Mouse (Mus musculus): ENCODE measurements around the gene Aprt. TPM values are rescaled to one million over a fixed set of nuclear protein-coding genes. Genes with fewer than 3 reads are reported as not detected.

Gene Aprt
- polyA plus RNA-seq, 1 experiment from 2014 or later, result 436 TPM

GRCm38 (mm10) chr8:122550995-122551264 lies 25.8 kb downstream of the Aprt start:
- Histone ChIP-seq H3K4me1 (ENCODE audit: control insufficient read depth, insufficient read depth, low read length) (peaks cover 33% of the 10 kb centered on the region), H3K4me2 (replicated peaks; ENCODE audit: low read depth, low read length) (peak overlapping the region; percentile 72), H3K36me3 (ENCODE audit: control insufficient read depth, insufficient read depth, low read length) (no peaks in the 10 kb centered on the region), H3K4me3 (ENCODE audit: low read depth, low read length) (peak overlapping the region; percentile 70), H3K27ac (ENCODE audit: low read length) (peak overlapping the region; percentile 90), H3K9ac (replicated peaks; ENCODE audit: low read depth, low read length) (peak overlapping the region; percentile 93), H3K9me3 (ENCODE audit: control insufficient read depth, low read depth, low read length) (no peaks in the 10 kb centered on the region), H3K27me3 (ENCODE audit: control insufficient read depth, insufficient read depth, low read length) (no peaks in the 10 kb centered on the region)
- no peak; the same call in 1 of the 2 replicates for ATAC-seq (ENCODE audit: insufficient number of reproducible peaks, insufficient read depth, low FRiP score, low read depth)
- under 1% methylated on average over 43 of the region's 43 CpGs for WGBS

- WGBS, result 3% methylated on average over 52 of the region's 52 CpGs
- Histone ChIP-seq H3K4me3 (ENCODE audit: low read depth, low read length) (peak overlapping the region; percentile 70), H3K4me1 (ENCODE audit: control insufficient read depth, insufficient read depth, low read length) (peaks cover 33% of the 10 kb centered on the region), H3K9me3 (ENCODE audit: control insufficient read depth, low read depth, low read length) (no peaks in the 10 kb centered on the region), H3K27ac (ENCODE audit: low read length) (peak overlapping the region; percentile 90), H3K4me2 (replicated peaks; ENCODE audit: low read depth, low read length) (peak overlapping the region; percentile 72), H3K36me3 (ENCODE audit: control insufficient read depth, insufficient read depth, low read length) (no peaks in the 10 kb centered on the region), H3K27me3 (ENCODE audit: control insufficient read depth, insufficient read depth, low read length) (no peaks in the 10 kb centered on the region), H3K9ac (replicated peaks; ENCODE audit: low read depth, low read length) (peak overlapping the region; percentile 93)
- ATAC-seq (ENCODE audit: insufficient number of reproducible peaks, insufficient read depth, low FRiP score, low read depth), result peak; percentile 42
Observed at GRCm38 (mm10) chr8:122550234-122550994, 26.3 kb downstream of the Aprt start.

- peak overlapping the region; percentile 25; the same call in 1 of the 2 replicates for H3K9ac ChIP-seq (replicated peaks; ENCODE audit: low read depth, low read length)
- 0 out of 2 replicates have a peak overlapping the region, but pooled peaks have one; percentile 70 for H3K4me3 ChIP-seq (ENCODE audit: low read depth, low read length)
- 80% methylated on average over 3 of the region's 3 CpGs for WGBS
- no peaks in the 10 kb centered on the region for H3K36me3 ChIP-seq (ENCODE audit: control insufficient read depth, insufficient read depth, low read length)
- H3K9me3 ChIP-seq (ENCODE audit: control insufficient read depth, low read depth, low read length), result no peaks in the 10 kb centered on the region
- H3K4me2 ChIP-seq (replicated peaks; ENCODE audit: low read depth, low read length), result peak overlapping the region; percentile 72
- no peaks in the 10 kb centered on the region for H3K27me3 ChIP-seq (ENCODE audit: control insufficient read depth, insufficient read depth, low read length)
- H3K4me1 ChIP-seq (ENCODE audit: control insufficient read depth, insufficient read depth, low read length), result peaks cover 33% of the 10 kb centered on the region
- H3K27ac ChIP-seq (ENCODE audit: low read length), result no peak overlapping the region
- ATAC-seq (ENCODE audit: insufficient number of reproducible peaks, insufficient read depth, low FRiP score, low read depth), result no peak
Observed at GRCm38 (mm10) chr8:122548891-122549439, 27.7 kb downstream of the Aprt start.

GRCm38 (mm10) chr8:122548331-122548730 lies 28.4 kb downstream of the Aprt start:
- 55% methylated on average over 13 of the region's 13 CpGs for WGBS
- ATAC-seq (ENCODE audit: insufficient number of reproducible peaks, insufficient read depth, low FRiP score, low read depth), result no peak
- Histone ChIP-seq H3K36me3 (ENCODE audit: control insufficient read depth, insufficient read depth, low read length) (no peaks in the 10 kb centered on the region), H3K27ac (ENCODE audit: low read length) (no peak overlapping the region), H3K9ac (replicated peaks; ENCODE audit: low read depth, low read length) (no peak overlapping the region), H3K4me2 (replicated peaks; ENCODE audit: low read depth, low read length) (0 out of 2 replicates have a peak overlapping the region, but pooled peaks have one; percentile 5), H3K4me3 (ENCODE audit: low read depth, low read length) (no peak overlapping the region), H3K27me3 (ENCODE audit: control insufficient read depth, insufficient read depth, low read length) (no peaks in the 10 kb centered on the region), H3K4me1 (ENCODE audit: control insufficient read depth, insufficient read depth, low read length) (peaks cover 33% of the 10 kb centered on the region), H3K9me3 (ENCODE audit: control insufficient read depth, low read depth, low read length) (no peaks in the 10 kb centered on the region)

- Histone ChIP-seq H3K4me2 (replicated peaks; ENCODE audit: low read depth, low read length) (no peak overlapping the region), H3K4me3 (ENCODE audit: low read depth, low read length) (no peak overlapping the region), H3K4me1 (ENCODE audit: control insufficient read depth, insufficient read depth, low read length) (peaks cover 33% of the 10 kb centered on the region), H3K27me3 (ENCODE audit: control insufficient read depth, insufficient read depth, low read length) (no peaks in the 10 kb centered on the region), H3K27ac (ENCODE audit: low read length) (peak overlapping the region; percentile 33; the same call in 1 of the 2 replicates), H3K9ac (replicated peaks; ENCODE audit: low read depth, low read length) (no peak overlapping the region), H3K9me3 (ENCODE audit: control insufficient read depth, low read depth, low read length) (no peaks in the 10 kb centered on the region), H3K36me3 (ENCODE audit: control insufficient read depth, insufficient read depth, low read length) (no peaks in the 10 kb centered on the region)
- no peak for ATAC-seq (ENCODE audit: insufficient number of reproducible peaks, insufficient read depth, low FRiP score, low read depth)
- WGBS, result 30% methylated on average over 5 of the region's 5 CpGs
Observed at GRCm38 (mm10) chr8:122547815-122548214, 28.9 kb downstream of the Aprt start.

- Histone ChIP-seq H3K4me3 (ENCODE audit: low read depth, low read length) (no peak overlapping the region), H3K9me3 (ENCODE audit: control insufficient read depth, low read depth, low read length) (no peaks in the 10 kb centered on the region), H3K27me3 (ENCODE audit: control insufficient read depth, insufficient read depth, low read length) (no peaks in the 10 kb centered on the region), H3K4me1 (ENCODE audit: control insufficient read depth, insufficient read depth, low read length) (peaks cover 33% of the 10 kb centered on the region), H3K4me2 (replicated peaks; ENCODE audit: low read depth, low read length) (peak overlapping the region; percentile 15; the same call in 1 of the 2 replicates), H3K36me3 (ENCODE audit: control insufficient read depth, insufficient read depth, low read length) (no peaks in the 10 kb centered on the region), H3K9ac (replicated peaks; ENCODE audit: low read depth, low read length) (no peak overlapping the region), H3K27ac (ENCODE audit: low read length) (peak overlapping the region; percentile 33; the same call in 1 of the 2 replicates)
- WGBS, result 52% methylated on average over 24 of the region's 24 CpGs
- no peak for ATAC-seq (ENCODE audit: insufficient number of reproducible peaks, insufficient read depth, low FRiP score, low read depth)
Observed at GRCm38 (mm10) chr8:122546811-122547453, 29.8 kb downstream of the Aprt start.

GRCm38 (mm10) chr8:122546066-122546755 lies 30.5 kb downstream of the Aprt start:
- WGBS, result 73% methylated on average over 7 of the region's 7 CpGs
- H3K27ac ChIP-seq (ENCODE audit: low read length), result no peak overlapping the region
- peaks cover 33% of the 10 kb centered on the region for H3K4me1 ChIP-seq (ENCODE audit: control insufficient read depth, insufficient read depth, low read length)
- peak; percentile 33; the same call in 1 of the 2 replicates for ATAC-seq (ENCODE audit: insufficient number of reproducible peaks, insufficient read depth, low FRiP score, low read depth)
- no peaks in the 10 kb centered on the region for H3K9me3 ChIP-seq (ENCODE audit: control insufficient read depth, low read depth, low read length)
- no peak overlapping the region for H3K4me2 ChIP-seq (replicated peaks; ENCODE audit: low read depth, low read length)
- H3K36me3 ChIP-seq (ENCODE audit: control insufficient read depth, insufficient read depth, low read length), result no peaks in the 10 kb centered on the region
- H3K27me3 ChIP-seq (ENCODE audit: control insufficient read depth, insufficient read depth, low read length), result no peaks in the 10 kb centered on the region
- H3K9ac ChIP-seq (replicated peaks; ENCODE audit: low read depth, low read length), result no peak overlapping the region
- no peak overlapping the region for H3K4me3 ChIP-seq (ENCODE audit: low read depth, low read length)

- Histone ChIP-seq H3K9ac (replicated peaks; ENCODE audit: low read depth, low read length) (no peak overlapping the region), H3K36me3 (ENCODE audit: control insufficient read depth, insufficient read depth, low read length) (no peaks in the 10 kb centered on the region), H3K9me3 (ENCODE audit: control insufficient read depth, low read depth, low read length) (no peaks in the 10 kb centered on the region), H3K4me2 (replicated peaks; ENCODE audit: low read depth, low read length) (no peak overlapping the region), H3K4me3 (ENCODE audit: low read depth, low read length) (no peak overlapping the region), H3K27ac (ENCODE audit: low read length) (no peak overlapping the region), H3K27me3 (ENCODE audit: control insufficient read depth, insufficient read depth, low read length) (no peaks in the 10 kb centered on the region), H3K4me1 (ENCODE audit: control insufficient read depth, insufficient read depth, low read length) (peaks cover 27% of the 10 kb centered on the region)
- 87% methylated on average over 8 of the region's 8 CpGs for WGBS
- ATAC-seq (ENCODE audit: insufficient number of reproducible peaks, insufficient read depth, low FRiP score, low read depth), result no peak
Observed at GRCm38 (mm10) chr8:122544138-122544537, 32.6 kb downstream of the Aprt start.

All from stomach, embryonic 14.5 days (tissue).